Mouse (Mus musculus) liver, embryonic 15.5 days (tissue): ENCODE measurements at regions not wholly inside any gene's neighbourhood (a gene's known extent, or its start where the extent isn't known, plus 50 kb on each side); places are given as distances from the start of the nearest gene placed in this dataset.

Experiments
- ATAC-seq: fragments of 200-750 bp; cut with Nextera tagmentation; 2 replicates; pipeline ENCODE4 v1.8.0; 2017; ENCODE audit warnings: moderate number of reproducible peaks, mild to moderate bottlenecking, moderate library complexity; ENCODE audit not compliant: insufficient read depth
- H3K27ac ChIP-seq: fragments of 300-500 bp; sonication (generic); replicated peaks from 2 replicates; pipeline ENCODE4 v1.5.1; 2015; ENCODE audit warnings: mild to moderate bottlenecking, inconsistent platforms
- H3K27me3 ChIP-seq: fragments of 300-500 bp; sonication (generic); 2 replicates; pipeline ENCODE4 v1.6.1; 2015; ENCODE audit warnings: mild to moderate bottlenecking, inconsistent platforms
- H3K36me3 ChIP-seq: fragments of 300-500 bp; sonication (generic); replicated peaks from 2 replicates; pipeline ENCODE4 v1.6.1; 2015; ENCODE audit warnings: moderate library complexity, mild to moderate bottlenecking, inconsistent platforms
- H3K4me1 ChIP-seq: fragments of 300-500 bp; sonication (generic); replicated peaks from 2 replicates; pipeline ENCODE4 v1.6.1; 2015; ENCODE audit warnings: inconsistent platforms
- H3K4me2 ChIP-seq: fragments of 300-500 bp; sonication (generic); 2 replicates; pipeline ENCODE4 v1.6.1; 2015; ENCODE audit warnings: moderate library complexity, mild to moderate bottlenecking, inconsistent platforms
- H3K4me3 ChIP-seq: fragments of 300-500 bp; sonication (generic); replicated peaks from 2 replicates; pipeline ENCODE4 v1.5.1; 2015; ENCODE audit warnings: mild to moderate bottlenecking, inconsistent platforms
- H3K9ac ChIP-seq: fragments of 300-500 bp; sonication (generic); 2 replicates; pipeline ENCODE4 v1.6.1; 2015; ENCODE audit warnings: moderate library complexity, mild to moderate bottlenecking, inconsistent platforms
- H3K9me3 ChIP-seq: fragments of 300-500 bp; sonication (generic); replicated peaks from 2 replicates; pipeline ENCODE4 v1.6.1; 2016; ENCODE audit warnings: inconsistent platforms
- WGBS: fragments of 180-500 bp; shearing (Covaris S2); methylation state at CpG from one replicate; pipeline ENCODE4 v1.1.7; 2015; ENCODE audit warnings: mixed read lengths; ENCODE audit not compliant: insufficient replicate concordance; 5-methylcytosine and 5-hydroxymethylcytosine counted together

GRCm38 (mm10) chr4:56552126-56552525 lies 187.7 kb upstream of the Gm26657 start:
- Histone ChIP-seq H3K9ac (no peak overlapping the region), H3K9me3 (no peaks in the 10 kb centered on the region), H3K4me1 (no peaks in the 10 kb centered on the region), H3K4me2 (no peak overlapping the region), H3K36me3 (no peaks in the 10 kb centered on the region), H3K4me3 (no peak overlapping the region), H3K27ac (no peak overlapping the region), H3K27me3 (no peaks in the 10 kb centered on the region)
- ATAC-seq, result no peak

GRCm38 (mm10) chr4:56533344-56533985 lies 206.4 kb upstream of the Gm26657 start:
- ATAC-seq, result no peak
- Histone ChIP-seq H3K9ac (no peak overlapping the region), H3K36me3 (no peaks in the 10 kb centered on the region), H3K27me3 (no peaks in the 10 kb centered on the region), H3K4me1 (no peaks in the 10 kb centered on the region), H3K4me2 (no peak overlapping the region), H3K9me3 (no peaks in the 10 kb centered on the region), H3K4me3 (no peak overlapping the region), H3K27ac (no peak overlapping the region)
- WGBS, result 63% methylated on average over 9 of the region's 9 CpGs

GRCm38 (mm10) chr4:56532921-56533320 lies 206.9 kb upstream of the Gm26657 start:
- Histone ChIP-seq H3K27me3 (no peaks in the 10 kb centered on the region), H3K9me3 (no peaks in the 10 kb centered on the region), H3K27ac (no peak overlapping the region), H3K4me1 (no peaks in the 10 kb centered on the region), H3K9ac (no peak overlapping the region), H3K4me2 (no peak overlapping the region), H3K4me3 (no peak overlapping the region), H3K36me3 (no peaks in the 10 kb centered on the region)
- 74% methylated on average over 9 of the region's 9 CpGs for WGBS
- no peak for ATAC-seq

GRCm38 (mm10) chr4:56528571-56528970 lies 211.3 kb upstream of the Gm26657 start:
- no peak overlapping the region for H3K9ac ChIP-seq
- 56% methylated on average over 2 of the region's 2 CpGs for WGBS
- H3K4me2 ChIP-seq, result no peak overlapping the region
- H3K27me3 ChIP-seq, result no peaks in the 10 kb centered on the region
- H3K36me3 ChIP-seq, result no peaks in the 10 kb centered on the region
- no peaks in the 10 kb centered on the region for H3K4me1 ChIP-seq
- no peak overlapping the region for H3K4me3 ChIP-seq
- no peak overlapping the region for H3K27ac ChIP-seq
- ATAC-seq, result no peak
- no peaks in the 10 kb centered on the region for H3K9me3 ChIP-seq

GRCm38 (mm10) chr4:56524430-56524985 lies 215.4 kb upstream of the Gm26657 start:
- H3K9ac ChIP-seq, result no peak overlapping the region
- 67% methylated on average over 6 of the region's 6 CpGs for WGBS

GRCm38 (mm10) chr4:56507770-56508169 lies 232.1 kb upstream of the Gm26657 start:
- Histone ChIP-seq H3K36me3 (no peaks in the 10 kb centered on the region), H3K4me1 (no peaks in the 10 kb centered on the region), H3K27ac (no peak overlapping the region), H3K9ac (no peak overlapping the region), H3K4me2 (no peak overlapping the region), H3K9me3 (no peaks in the 10 kb centered on the region), H3K27me3 (no peaks in the 10 kb centered on the region), H3K4me3 (no peak overlapping the region)
- WGBS, result 65% methylated on average over 4 of the region's 4 CpGs
- ATAC-seq, result no peak

More at GRCm38 (mm10) chr4:56524430-56524985, 215.4 kb upstream of the Gm26657 start:
- H3K36me3 ChIP-seq, result no peaks in the 10 kb centered on the region
- H3K4me1 ChIP-seq, result no peaks in the 10 kb centered on the region
- no peaks in the 10 kb centered on the region for H3K9me3 ChIP-seq
- H3K4me2 ChIP-seq, result no peak overlapping the region
- ATAC-seq, result no peak
- H3K27me3 ChIP-seq, result no peaks in the 10 kb centered on the region
- H3K27ac ChIP-seq, result no peak overlapping the region
- H3K4me3 ChIP-seq, result no peak overlapping the region

GRCm38 (mm10) chr4:56506786-56507185 lies 233.1 kb upstream of the Gm26657 start:
- H3K9me3 ChIP-seq, result no peaks in the 10 kb centered on the region
- 52% methylated on average over 1 of the region's 1 CpGs for WGBS
- H3K9ac ChIP-seq, result no peak overlapping the region
- no peaks in the 10 kb centered on the region for H3K36me3 ChIP-seq
- H3K27ac ChIP-seq, result no peak overlapping the region
- no peak for ATAC-seq
- H3K4me3 ChIP-seq, result no peak overlapping the region
- H3K4me2 ChIP-seq, result no peak overlapping the region
- H3K4me1 ChIP-seq, result no peaks in the 10 kb centered on the region
- no peaks in the 10 kb centered on the region for H3K27me3 ChIP-seq

GRCm38 (mm10) chr4:56506067-56506466 lies 233.8 kb upstream of the Gm26657 start:
- Histone ChIP-seq H3K9ac (no peak overlapping the region), H3K4me1 (no peaks in the 10 kb centered on the region), H3K27me3 (no peaks in the 10 kb centered on the region), H3K36me3 (no peaks in the 10 kb centered on the region), H3K4me3 (no peak overlapping the region), H3K27ac (no peak overlapping the region), H3K4me2 (no peak overlapping the region), H3K9me3 (no peaks in the 10 kb centered on the region)
- ATAC-seq, result no peak
- WGBS, result 45% methylated on average over 1 of the region's 1 CpGs

GRCm38 (mm10) chr4:56492537-56493221 lies 247.2 kb upstream of the Gm26657 start:
- 47% methylated on average over 16 of the region's 16 CpGs for WGBS
- H3K27me3 ChIP-seq, result no peaks in the 10 kb centered on the region
- no peak for ATAC-seq

GRCm38 (mm10) chr4:56489361-56489760 lies 250.5 kb upstream of the Gm26657 start:
- WGBS, result 55% methylated on average over 4 of the region's 4 CpGs
- H3K4me3 ChIP-seq, result no peak overlapping the region
- no peaks in the 10 kb centered on the region for H3K36me3 ChIP-seq
- no peak overlapping the region for H3K4me2 ChIP-seq
- ATAC-seq, result no peak
- H3K27me3 ChIP-seq, result no peaks in the 10 kb centered on the region
- H3K27ac ChIP-seq, result no peak overlapping the region
- H3K4me1 ChIP-seq, result no peaks in the 10 kb centered on the region
- no peak overlapping the region for H3K9ac ChIP-seq
- H3K9me3 ChIP-seq, result no peaks in the 10 kb centered on the region

More at GRCm38 (mm10) chr4:56492537-56493221, 247.2 kb upstream of the Gm26657 start:
- Histone ChIP-seq H3K27ac (no peak overlapping the region), H3K9me3 (no peaks in the 10 kb centered on the region), H3K4me1 (no peaks in the 10 kb centered on the region), H3K4me2 (no peak overlapping the region), H3K36me3 (no peaks in the 10 kb centered on the region), H3K9ac (no peak overlapping the region), H3K4me3 (no peak overlapping the region)

- no peaks in the 10 kb centered on the region for H3K4me1 ChIP-seq
- no peaks in the 10 kb centered on the region for H3K27me3 ChIP-seq
- H3K27ac ChIP-seq, result no peak overlapping the region
- no peaks in the 10 kb centered on the region for H3K36me3 ChIP-seq
- H3K9ac ChIP-seq, result no peak overlapping the region
- H3K4me3 ChIP-seq, result no peak overlapping the region
- 64% methylated on average over 8 of the region's 8 CpGs for WGBS
- H3K4me2 ChIP-seq, result no peak overlapping the region
- no peaks in the 10 kb centered on the region for H3K9me3 ChIP-seq
- no peak for ATAC-seq
These were observed 256.2 kb upstream of the Gm26657 start for GRCm38 (mm10) chr4:56483708-56484107.
